Mouse (Mus musculus) megakaryocyte, embryonic 14.5 days (primary cell): ENCODE data around the gene Cd55b.

Experiments
- FLI1 ChIP-seq: IDR thresholded peaks from 2 replicates; pipeline ENCODE4 v1.6.1; 2012; ENCODE audit warnings: low read length, inconsistent platforms, mixed read lengths
- GATA1 ChIP-seq: IDR thresholded peaks from 3 replicates; pipeline ENCODE4 v1.6.1; 2012; ENCODE audit warnings: mixed read lengths, low read length, inconsistent platforms, borderline replicate concordance

DNA sequence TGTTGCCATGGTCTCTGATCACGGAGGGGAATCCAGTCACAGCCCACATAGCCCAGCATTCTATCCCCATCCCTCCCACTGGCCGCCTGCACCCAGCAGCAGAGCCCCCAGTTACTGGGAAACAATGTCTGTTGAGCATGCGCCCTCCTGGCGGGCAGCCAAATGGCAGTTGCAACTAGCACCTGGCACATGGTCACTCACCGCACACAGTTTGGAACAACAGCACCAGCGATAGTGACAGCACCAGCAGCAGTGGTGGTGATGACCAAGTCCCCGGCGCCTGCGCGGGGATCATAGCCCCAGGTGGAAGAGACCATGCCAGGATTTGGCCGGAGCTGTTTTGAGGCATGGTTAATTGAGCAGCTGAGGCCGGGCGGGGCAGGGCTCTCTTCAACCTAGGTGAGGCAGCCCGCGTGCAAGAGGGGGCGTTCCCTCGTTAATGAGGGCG, at the start of gene Cd55b:
- TF ChIP-seq GATA1 (no peak), FLI1 (no peak)
